Mouse (Mus musculus) left cerebral cortex, adult 9 months (tissue): Measurements from ENCODE around the gene Cxcl16.

Source experiments
- DNase-seq, 2 experiments: peaks; one replicate each; pipeline ENCODE4 v3.0.0; 2022; ENCODE audit warnings: low spot score in 2 of 2

Cxcl16 gene

DNA sequence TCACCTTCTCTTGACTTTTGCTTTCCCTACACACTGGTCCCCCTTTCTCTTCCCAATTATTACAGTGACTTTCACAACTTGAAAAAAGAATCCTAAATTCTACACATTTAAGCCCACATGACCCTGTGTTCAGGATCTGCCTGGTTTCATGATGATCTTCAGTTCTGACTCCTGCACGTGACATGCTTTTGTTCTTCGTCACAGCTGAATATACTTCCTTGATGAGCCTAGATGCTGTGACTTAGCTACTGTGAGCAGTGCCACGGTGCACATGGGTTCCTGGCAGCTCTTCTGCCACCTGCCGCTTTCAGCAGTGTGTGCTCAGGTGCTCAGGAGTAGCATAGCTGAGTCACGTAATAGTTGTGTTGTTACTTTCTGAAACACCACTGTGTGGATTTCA lies 47.2 kb downstream of the Cxcl16 start:
- no peak for DNase-seq

DNA sequence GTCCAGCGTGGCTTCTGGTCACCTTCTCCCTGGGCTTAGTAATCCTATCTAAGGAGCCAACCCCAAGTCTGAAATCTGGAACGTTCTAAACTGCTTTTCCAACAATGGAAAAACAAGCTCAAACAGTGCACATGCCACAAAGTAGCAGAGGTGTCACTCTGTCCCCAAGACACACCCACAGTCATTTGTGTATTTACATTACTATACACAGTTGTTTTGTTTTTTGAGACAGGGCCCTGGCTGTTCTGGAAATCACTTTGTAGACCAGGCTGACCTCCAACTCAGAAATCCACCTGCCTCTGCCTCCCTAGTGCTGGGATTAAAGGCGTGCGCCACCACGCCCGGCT lies 49.5 kb downstream of the Cxcl16 start:
- no peak for DNase-seq

DNA sequence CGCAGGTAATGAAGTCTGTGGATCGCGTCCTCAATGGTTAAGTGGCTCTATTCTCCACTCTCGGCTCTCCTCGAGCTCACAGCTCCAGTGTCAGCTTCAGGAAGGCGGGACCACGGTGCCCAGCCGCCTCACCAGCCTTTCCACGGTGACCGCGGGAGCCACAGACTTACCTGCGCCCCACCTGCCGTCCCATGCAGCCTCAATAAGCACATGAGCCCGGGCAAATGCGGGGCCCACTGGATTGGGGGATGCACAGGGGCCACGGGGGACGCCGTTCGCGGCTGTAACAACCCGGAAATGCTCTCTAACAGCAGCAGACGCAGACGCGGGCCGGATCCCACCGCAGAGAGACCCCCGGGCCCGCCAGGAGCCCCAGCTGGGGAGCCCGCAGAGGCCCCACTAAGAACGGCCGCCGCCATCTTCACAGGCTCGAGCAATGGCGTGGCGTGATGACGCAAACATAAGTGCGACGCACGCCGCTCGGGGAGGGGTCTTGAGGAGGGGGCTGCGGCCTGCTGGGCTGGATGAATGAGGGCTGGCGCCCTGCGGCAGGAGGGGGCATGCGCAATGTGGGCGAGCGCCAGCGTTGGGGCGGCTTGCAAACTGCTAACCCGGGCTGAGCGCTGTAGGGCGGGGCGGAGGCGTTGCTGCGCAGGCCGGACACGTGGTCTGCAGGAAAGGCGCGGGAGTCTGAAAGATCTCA lies 50.0 kb downstream of the Cxcl16 start, which contains the start of gene Pelp1:
Gene Pelp1 (minus strand): TSS at position 438 of the 703 bp plus-strand sequence.
- DNase-seq = peak; percentile 76 to 85
